Mouse (Mus musculus) liver, embryonic 16.5 days (tissue): ENCODE results near the gene Rftn1. TPM values are rescaled to one million over a fixed set of nuclear protein-coding genes. Genes with fewer than 3 reads are reported as not detected.

Experiments
- ATAC-seq: fragments of 200-750 bp; cut with Nextera tagmentation; 2 replicates; pipeline ENCODE4 v1.8.0; 2017; ENCODE audit warnings: low read depth, mild to moderate bottlenecking, moderate number of reproducible peaks, moderate library complexity
- H3K27ac ChIP-seq: fragments of 300-500 bp; sonication (generic); 2 replicates; pipeline ENCODE4 v1.5.1; 2014; ENCODE audit warnings: mild to moderate bottlenecking, low read length
- H3K27me3 ChIP-seq: fragments of 300-500 bp; sonication (generic); 2 replicates; pipeline ENCODE4 v1.6.1; 2014; ENCODE audit warnings: low read depth, low read length, mixed read lengths; ENCODE audit not compliant: control insufficient read depth, insufficient read depth
- H3K36me3 ChIP-seq: fragments of 300-500 bp; sonication (generic); 2 replicates; pipeline ENCODE4 v1.6.1; 2014; ENCODE audit warnings: mild to moderate bottlenecking; ENCODE audit not compliant: control insufficient read depth, insufficient read depth
- H3K4me1 ChIP-seq: fragments of 300-500 bp; sonication (generic); 2 replicates; pipeline ENCODE4 v1.6.1; 2014; ENCODE audit warnings: low read depth, low read length, mixed read lengths; ENCODE audit not compliant: control insufficient read depth
- H3K4me2 ChIP-seq: fragments of 300-500 bp; sonication (generic); 2 replicates; pipeline ENCODE4 v1.6.1; 2014; ENCODE audit warnings: low read depth, low read length, mixed read lengths
- H3K4me3 ChIP-seq: fragments of 300-500 bp; sonication (generic); 2 replicates; pipeline ENCODE4 v1.5.1; 2014; ENCODE audit warnings: low read depth, mild to moderate bottlenecking, low read length
- H3K9ac ChIP-seq: fragments of 300-500 bp; sonication (generic); 2 replicates; pipeline ENCODE4 v1.6.1; 2014; ENCODE audit warnings: low read depth, low read length
- H3K9me3 ChIP-seq: fragments of 300-500 bp; sonication (generic); replicated peaks from 2 replicates; pipeline ENCODE4 v1.6.1; 2016; ENCODE audit warnings: low read length; ENCODE audit not compliant: control insufficient read depth
- WGBS: fragments of 180-500 bp; shearing (Covaris S2); extraction: QIAGEN DNeasy Blood & Tissue Kit; methylation state at CpG from one replicate; pipeline ENCODE4 v1.1.7; 2014; ENCODE audit not compliant: insufficient replicate concordance; 5-methylcytosine and 5-hydroxymethylcytosine counted together
- polyA plus RNA-seq: library from polyadenylated mRNA; unstranded; fragments of >200 nt; fragmentation: Nextera tagmentation; extraction: Ambion mirVana; gene quantifications from 2 replicates; pipeline ENCODE4 v1.2.1, GENCODE M21; 2015

The Rftn1 gene
- 3.9 and 4.0 TPM in 2 replicates for polyA plus RNA-seq

DNA sequence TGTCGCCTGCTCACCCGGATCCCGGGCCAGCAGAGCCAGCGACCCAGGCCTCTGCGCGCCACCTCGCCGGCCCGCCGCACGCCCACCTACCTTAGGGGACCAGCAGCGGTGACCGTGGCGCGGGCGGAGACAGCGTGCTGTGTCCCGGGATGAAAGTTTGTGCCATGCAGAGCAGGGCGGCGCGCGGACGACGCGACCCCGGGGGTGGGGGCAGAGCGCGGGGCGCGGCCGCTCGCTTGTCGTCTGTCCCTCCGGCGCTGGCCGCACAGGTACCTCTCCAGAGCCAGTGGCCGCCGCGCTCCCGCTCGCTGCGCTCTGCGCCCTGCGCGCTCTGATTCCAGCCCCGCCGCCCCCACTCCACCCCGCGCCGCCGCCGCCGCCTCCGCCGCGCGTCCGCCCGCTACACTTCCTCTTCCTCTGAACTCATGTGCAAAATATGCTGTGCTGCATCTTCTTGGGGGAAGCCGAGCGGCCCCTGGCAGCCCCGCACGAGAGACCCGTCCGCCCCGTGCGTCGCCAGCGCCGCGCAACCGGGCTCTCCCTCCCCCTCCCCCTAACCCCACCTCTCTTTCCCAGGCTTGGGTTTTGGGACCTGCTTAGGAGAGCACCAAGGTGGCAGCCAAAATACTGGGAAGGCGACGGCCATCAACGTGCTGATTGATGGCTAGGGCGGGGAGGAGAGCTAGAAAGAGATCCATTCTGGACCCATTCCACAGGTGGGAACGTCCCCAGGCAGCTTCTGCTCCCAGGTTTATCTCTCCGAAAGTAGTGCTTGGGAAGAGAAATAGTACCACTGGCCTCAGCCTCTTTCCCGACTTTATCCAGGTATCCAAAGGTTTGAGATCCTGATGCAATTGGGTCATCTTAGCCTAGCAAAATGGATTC lies at the start of gene Rftn1:
Rftn1 (minus strand) TSS at position 544 of the 885 bp plus-strand sequence.
- Histone ChIP-seq H3K9ac (peak within 1 kb of the TSS; percentile 44), H3K36me3 (no peaks in the 10 kb centered on the region), H3K4me3 (peak within 1 kb of the TSS; percentile 59), H3K27ac (no peak within 1 kb of the TSS), H3K27me3 (peaks cover 24% of the 10 kb centered on the region), H3K4me2 (peak within 1 kb of the TSS; percentile 58), H3K9me3 (no peaks in the 10 kb centered on the region), H3K4me1 (no peaks in the 10 kb centered on the region; the same call in 1 of the 2 replicates)
- WGBS: 1% methylated on average over 78 of the region's 79 CpGs
- ATAC-seq: peak; percentile 40; the same call in 1 of the 2 replicates

DNA sequence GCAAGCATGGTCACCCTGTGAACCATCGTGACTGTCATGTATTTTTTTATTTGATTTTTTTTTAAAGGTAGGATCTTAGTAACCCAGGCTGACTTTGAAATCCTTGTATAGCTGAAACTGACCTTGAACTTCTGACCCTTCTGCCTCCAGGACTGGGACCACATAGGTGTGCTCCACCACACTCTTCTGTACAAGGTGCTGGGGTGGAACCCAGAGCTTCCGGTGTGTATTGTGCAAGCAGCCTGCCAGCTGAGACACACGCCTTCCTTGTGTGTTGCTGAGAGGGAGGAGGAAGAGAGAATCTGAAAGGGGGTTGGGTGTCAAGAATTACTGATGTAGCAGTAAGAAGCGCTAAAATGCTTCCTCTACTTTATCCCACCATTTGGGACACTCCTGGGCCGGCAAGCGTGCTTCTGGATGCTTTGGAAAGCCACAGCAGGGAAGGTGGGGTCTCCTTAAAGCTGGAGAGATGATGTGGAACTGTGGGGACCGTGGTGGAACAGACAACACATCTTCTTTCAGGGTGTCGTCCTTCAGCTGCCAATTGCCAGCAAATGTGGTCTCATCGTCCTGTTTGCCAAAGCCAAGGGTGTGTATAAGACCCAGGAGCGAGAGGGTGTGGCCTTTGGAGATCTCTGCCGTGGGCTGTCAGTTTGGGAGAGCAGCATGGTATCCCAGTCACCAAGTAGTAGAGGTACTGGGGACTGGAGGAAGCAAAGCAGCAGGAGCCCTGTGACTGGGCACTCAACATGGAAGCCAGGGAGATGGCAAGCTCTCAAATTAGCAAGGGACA lies 47.5 kb upstream of the Rftn1 start:
- no peaks in the 10 kb centered on the region for H3K27me3 ChIP-seq
- WGBS: 38% methylated on average over 11 of the region's 11 CpGs
- no peaks in the 10 kb centered on the region for H3K36me3 ChIP-seq
- no peak overlapping the region for H3K9ac ChIP-seq
- H3K9me3 ChIP-seq: no peaks in the 10 kb centered on the region
- no peak overlapping the region for H3K4me3 ChIP-seq
- no peak overlapping the region for H3K4me2 ChIP-seq
- no peak overlapping the region for H3K27ac ChIP-seq
- ATAC-seq: no peak
- H3K4me1 ChIP-seq: no peaks in the 10 kb centered on the region

DNA sequence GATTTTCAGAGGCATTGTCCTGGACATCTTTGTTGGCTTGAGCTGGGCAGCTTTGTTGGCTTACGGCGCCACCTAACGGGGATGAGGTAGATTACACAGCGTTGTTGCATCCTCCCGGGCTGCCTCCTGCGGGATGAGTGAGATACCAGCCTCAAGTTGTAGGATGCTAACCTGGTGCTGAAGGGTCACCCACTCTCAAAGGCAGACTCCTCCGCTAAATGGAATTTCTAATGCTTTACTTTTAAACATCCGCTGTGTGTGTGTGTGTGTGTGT lies 46.9 kb upstream of the Rftn1 start:
- H3K4me1 ChIP-seq: no peaks in the 10 kb centered on the region
- H3K27me3 ChIP-seq: no peaks in the 10 kb centered on the region
- H3K9me3 ChIP-seq: no peaks in the 10 kb centered on the region
- H3K9ac ChIP-seq: no peak overlapping the region
- H3K4me3 ChIP-seq: no peak overlapping the region
- 3% methylated on average over 8 of the region's 8 CpGs for WGBS
- no peak for ATAC-seq
- H3K36me3 ChIP-seq: no peaks in the 10 kb centered on the region
- no peak overlapping the region for H3K27ac ChIP-seq
- H3K4me2 ChIP-seq: no peak overlapping the region

DNA sequence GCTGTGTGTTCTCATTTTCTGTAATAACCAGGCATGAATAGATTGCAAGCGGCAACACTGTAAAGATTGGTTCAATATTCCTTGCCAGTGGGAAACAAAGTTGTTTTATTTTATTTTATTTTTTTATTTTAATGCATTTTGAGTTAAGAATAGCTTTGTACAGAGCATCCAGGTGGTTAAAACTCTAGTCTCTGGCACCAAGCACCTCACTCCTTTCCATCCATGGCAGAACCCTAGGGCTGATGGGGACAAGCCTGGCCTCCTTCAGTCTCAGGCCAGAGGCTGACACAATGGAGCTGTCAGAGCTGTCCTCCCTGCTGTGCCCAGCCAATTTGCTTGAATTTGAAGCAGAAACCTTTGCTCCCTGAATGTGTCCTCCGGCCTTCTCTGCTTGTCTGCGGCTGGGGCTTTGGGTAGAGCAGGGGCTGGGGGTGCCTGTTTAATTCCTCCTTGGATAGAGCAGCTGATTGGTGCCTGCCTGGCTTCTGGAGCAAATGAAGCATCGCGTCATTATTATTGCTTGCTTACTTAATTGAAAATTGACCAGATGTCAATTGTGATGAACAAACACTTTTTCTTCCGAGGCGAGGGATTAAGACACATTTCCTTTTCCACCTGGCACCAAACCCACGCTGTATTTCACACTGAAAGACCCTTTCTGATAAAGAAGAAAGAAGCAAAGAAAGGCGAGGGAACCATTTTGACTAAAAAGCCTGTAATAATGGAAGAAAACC lies 46.4 kb upstream of the Rftn1 start:
- no peaks in the 10 kb centered on the region for H3K36me3 ChIP-seq
- no peak overlapping the region for H3K4me3 ChIP-seq
- H3K9ac ChIP-seq: no peak overlapping the region
- 54% methylated on average over 9 of the region's 9 CpGs for WGBS
- no peaks in the 10 kb centered on the region for H3K27me3 ChIP-seq
- no peaks in the 10 kb centered on the region for H3K9me3 ChIP-seq
- no peak overlapping the region for H3K4me2 ChIP-seq
- ATAC-seq: no peak
- H3K27ac ChIP-seq: no peak overlapping the region
- no peaks in the 10 kb centered on the region for H3K4me1 ChIP-seq

DNA sequence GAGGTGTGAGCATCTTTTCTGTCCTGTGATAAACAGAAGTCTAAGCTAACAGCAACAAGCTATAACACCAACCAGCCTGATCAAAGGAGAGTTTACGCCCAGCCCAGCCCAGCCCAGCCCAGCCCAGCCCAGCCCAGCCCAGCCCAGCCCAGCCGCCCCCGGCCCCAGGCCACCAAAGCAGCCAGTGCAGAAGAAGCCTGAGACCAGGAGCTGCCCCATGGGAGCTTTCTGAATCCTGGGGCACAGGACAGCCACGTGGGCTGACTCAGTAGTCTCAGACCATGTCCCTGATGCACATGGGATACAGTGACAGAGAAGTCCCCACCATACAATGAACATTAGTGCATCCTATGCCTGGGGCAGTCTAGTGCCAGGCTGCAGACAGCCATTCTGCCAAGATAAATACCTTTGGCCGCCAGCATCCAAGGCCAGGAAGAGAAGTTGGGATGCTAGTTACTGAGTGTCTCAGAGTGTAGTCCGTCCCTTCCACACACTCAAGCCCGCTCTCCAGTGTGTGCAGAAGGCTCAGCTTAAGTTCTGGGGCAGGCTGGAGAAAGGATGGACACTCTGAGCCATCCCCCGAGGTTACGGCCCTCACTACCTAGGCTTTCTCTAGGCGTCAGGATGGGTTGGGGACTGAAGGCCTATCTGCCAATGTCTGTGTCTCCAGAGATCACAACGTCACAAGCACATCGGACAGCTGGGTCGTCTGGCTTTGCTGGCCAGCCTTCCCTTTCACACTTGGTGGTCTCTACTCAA lies 45.6 kb upstream of the Rftn1 start:
- Histone ChIP-seq H3K4me2 (no peak overlapping the region), H3K4me1 (no peaks in the 10 kb centered on the region), H3K9me3 (no peaks in the 10 kb centered on the region), H3K9ac (no peak overlapping the region), H3K4me3 (no peak overlapping the region), H3K27me3 (no peaks in the 10 kb centered on the region), H3K27ac (no peak overlapping the region), H3K36me3 (no peaks in the 10 kb centered on the region)
- no peak for ATAC-seq
- WGBS: 53% methylated on average over 13 of the region's 13 CpGs

DNA sequence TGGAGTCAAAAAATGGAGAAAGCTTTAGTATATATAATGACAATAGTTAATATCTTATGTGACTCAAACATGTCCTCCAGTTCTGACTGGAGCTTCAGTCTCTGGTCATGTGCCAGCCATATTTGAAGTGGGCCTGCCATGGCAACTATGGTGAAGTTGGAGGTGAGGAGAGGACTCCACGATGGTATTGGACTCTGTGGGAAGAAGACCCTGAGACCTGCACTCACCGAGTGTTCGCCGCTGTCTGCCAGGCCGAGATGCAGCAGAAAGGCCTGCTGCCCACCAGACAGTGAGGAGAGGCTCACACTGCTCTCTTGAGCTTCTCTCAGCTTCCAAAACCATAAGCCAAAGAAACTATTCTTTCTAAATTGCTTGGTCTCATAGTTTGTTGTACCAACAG lies 43.5 kb upstream of the Rftn1 start:
- H3K27ac ChIP-seq: no peak overlapping the region
- no peak for ATAC-seq
- H3K9me3 ChIP-seq: no peaks in the 10 kb centered on the region
- no peak overlapping the region for H3K4me3 ChIP-seq
- H3K36me3 ChIP-seq: no peaks in the 10 kb centered on the region
- WGBS: 73% methylated on average over 5 of the region's 5 CpGs
- H3K4me2 ChIP-seq: no peak overlapping the region
- H3K9ac ChIP-seq: no peak overlapping the region
- no peaks in the 10 kb centered on the region for H3K4me1 ChIP-seq
- H3K27me3 ChIP-seq: no peaks in the 10 kb centered on the region

DNA sequence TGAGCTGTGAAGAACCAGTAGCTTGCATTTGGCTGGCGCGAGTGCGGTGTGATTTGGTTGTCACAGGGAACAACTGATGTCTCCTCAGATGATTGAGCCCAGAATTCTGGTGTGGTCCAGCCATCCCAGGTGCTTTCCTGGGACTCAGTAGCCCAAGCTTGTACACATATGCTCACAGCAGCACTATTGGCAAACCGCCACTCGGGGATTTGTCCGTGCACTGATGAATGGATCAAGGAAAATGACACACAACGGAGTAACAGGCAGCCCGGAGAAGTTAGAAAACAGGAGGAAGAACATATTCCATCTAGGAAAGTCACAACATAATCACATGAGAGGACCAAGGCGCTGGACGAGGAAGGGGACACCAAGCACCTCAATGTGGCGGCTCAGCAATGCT lies 42.3 kb upstream of the Rftn1 start:
- Histone ChIP-seq H3K4me2 (no peak overlapping the region), H3K4me1 (no peaks in the 10 kb centered on the region), H3K4me3 (no peak overlapping the region), H3K36me3 (no peaks in the 10 kb centered on the region), H3K27ac (no peak overlapping the region), H3K27me3 (no peaks in the 10 kb centered on the region), H3K9me3 (no peaks in the 10 kb centered on the region), H3K9ac (no peak overlapping the region)
- no peak for ATAC-seq
- WGBS: 85% methylated on average over 11 of the region's 11 CpGs

DNA sequence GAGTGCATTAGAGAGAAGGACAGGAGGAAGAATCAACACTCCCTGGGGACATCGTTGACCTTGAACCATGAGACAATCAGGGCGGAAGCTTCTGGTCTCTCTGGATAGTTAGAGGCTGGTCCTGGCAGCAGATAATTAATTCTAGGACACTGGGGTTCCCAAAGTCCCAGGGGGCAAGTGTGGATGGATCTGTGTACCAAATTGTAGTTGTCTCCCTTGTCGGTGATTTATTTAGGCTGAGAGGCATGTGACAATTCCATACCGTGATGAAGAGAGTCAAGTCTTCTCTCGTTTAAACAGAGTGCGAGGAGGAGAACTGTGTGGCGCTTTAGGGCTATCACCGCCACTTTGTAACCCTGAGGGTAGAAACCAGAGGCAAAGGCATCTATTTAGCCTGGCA lies 40.7 kb upstream of the Rftn1 start:
- no peaks in the 10 kb centered on the region for H3K27me3 ChIP-seq
- H3K9ac ChIP-seq: no peak overlapping the region
- 72% methylated on average over 8 of the region's 8 CpGs for WGBS
- no peak for ATAC-seq
- no peaks in the 10 kb centered on the region for H3K4me1 ChIP-seq
- no peak overlapping the region for H3K27ac ChIP-seq
- H3K36me3 ChIP-seq: no peaks in the 10 kb centered on the region
- H3K4me2 ChIP-seq: no peak overlapping the region
- H3K4me3 ChIP-seq: no peak overlapping the region
- no peaks in the 10 kb centered on the region for H3K9me3 ChIP-seq
